Mouse (Mus musculus) urinary bladder, adult 18-20 months (tissue): ENCODE measurements around the gene Efna3.

Source experiments
- DNase-seq, 2 experiments: peaks; one replicate each; pipeline ENCODE4 v3.0.0; 2022; ENCODE audit warnings: low spot score in 2 of 2, mixed read lengths in 2 of 2

Gene Efna3

DNA sequence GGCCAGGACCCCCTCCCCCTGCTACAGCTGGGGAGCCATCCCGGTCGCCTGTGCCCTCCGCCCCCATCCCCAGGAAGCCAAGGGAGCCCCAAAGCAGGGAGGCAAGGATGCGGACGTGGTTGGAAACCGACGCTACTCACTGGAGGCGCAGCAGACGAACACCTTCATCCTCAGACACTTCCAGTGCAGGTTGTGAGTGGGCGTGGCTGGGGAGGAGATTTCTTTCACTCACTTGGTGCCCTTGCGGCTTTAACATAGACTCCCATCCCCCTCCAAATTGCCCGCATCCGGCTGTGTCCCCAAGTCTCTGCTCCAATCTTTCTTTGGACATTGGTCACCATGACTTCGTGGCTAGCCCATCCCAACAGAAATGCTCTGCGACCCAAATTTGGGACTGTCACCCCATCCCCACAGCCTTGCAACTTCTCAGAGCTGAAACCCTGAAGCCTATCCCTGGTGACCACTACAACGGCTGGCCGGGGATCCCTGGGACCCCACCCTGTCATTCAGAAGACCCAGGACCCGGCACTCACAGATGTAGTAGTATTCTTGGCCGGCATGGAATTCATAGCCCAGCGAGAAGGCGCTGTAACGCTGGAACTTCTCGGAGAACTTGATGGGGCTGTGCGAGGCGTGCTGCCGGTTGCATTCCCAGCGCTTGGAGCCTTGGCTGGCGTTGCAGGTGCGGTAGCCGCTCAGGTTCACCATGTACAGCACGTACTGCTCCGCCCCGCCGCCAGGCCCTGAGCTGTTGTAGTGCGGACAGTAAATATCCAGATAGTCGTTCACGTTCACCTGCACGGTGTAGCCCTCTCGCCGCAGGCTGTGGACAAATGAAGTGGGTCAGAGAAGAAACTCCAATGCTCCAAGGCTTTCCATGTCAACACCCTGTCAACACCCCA, 6.6 kb downstream of the Efna3 start:
- DNase-seq: no peak

DNA sequence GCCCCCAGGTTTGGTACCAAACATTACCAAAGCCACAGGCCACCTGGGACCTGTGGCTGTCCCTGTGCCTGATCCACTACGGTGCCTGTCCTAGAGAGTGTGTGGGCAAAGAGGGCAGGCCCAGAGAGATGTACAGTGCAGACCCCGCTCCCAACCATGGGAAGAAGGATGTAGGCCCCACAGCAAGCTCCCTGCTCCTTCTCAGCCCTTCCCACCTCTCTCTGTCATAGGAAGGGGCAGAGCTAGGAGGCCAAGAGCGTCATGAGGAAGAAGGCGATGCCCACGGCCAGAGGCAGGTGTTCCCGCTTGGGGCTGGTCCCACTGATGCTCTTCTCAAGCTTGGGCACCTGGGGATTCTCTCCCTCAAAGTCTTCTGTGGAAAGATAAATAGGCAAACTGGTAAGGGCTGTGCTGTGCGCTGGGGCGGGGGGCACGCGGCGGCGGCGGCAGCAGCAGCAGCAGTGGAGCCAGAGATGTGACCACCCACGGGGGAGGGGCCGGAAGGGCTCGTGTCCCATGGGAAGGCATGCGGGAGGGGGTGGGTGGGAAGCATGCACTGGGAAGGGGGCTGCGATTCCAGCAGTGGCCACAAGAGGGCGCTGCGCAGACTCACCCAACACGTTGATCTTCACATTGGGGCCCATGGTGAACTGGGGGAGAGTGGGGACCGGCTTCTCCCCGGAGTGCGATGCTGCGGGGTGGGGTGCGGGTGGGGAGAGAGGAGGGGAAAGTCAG, 7.4 kb downstream of the Efna3 start:
- DNase-seq: no peak

DNA sequence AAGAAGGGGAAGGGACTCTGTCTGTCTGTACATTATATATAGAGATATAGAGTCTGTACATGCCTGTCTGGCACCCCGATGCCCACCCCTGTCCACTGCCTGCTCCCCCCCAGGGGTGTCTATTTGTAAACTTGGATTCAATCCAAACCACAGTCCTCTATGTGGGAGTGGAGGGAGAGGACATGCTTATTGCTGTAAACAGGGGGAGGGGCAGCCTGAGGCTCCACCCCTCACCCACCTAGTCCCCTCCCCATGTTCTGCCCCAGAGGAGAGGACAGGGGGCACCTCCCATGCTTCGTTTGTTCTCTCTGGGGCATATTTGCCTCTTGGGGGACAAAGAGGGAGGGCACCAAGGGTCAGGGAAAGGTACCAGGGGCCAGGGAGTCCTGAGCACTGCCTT, 8.0 kb downstream of the Efna3 start:
- DNase-seq: no peak

DNA sequence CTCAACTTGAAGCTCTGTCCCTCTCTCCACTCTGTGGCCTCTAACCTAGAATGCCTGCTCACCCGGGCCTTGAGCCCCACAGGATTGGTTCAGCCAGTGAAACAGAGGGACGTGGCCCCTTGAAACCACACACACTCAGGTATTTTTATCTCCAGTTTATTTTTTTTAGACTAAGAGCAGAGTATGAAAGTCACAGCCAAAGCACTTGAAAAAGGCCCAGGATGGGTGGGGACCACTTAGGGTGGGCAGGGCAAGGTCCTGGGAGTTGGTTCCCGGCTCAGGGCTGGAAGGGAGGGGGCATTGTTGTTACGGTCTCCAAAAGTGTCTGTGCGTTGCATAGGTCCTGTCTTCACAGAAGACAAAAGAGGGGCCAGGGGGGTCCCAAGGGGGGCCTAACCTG, 8.4 kb downstream of the Efna3 start:
- DNase-seq: no peak

DNA sequence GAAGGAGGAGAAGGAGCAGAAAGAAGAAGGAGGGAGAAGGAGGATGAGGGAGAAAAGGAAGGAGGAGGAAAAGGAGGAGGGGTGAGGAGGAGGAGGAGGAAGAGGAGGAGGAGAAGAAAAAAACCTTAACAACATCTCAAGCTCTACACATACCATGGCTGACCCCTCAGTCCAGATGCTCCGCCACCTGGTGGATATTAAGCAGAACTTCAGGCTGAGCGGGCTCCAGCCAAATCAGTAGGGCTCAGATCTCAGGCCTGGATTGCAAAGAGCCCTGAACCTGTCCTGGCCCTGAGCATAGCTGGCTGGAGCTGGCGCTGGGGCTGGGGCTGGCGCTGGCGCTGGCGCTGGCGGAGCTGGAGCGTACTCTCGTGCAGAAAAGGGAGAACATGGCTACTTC, 14.7 kb downstream of the Efna3 start:
- DNase-seq: no peak

DNA sequence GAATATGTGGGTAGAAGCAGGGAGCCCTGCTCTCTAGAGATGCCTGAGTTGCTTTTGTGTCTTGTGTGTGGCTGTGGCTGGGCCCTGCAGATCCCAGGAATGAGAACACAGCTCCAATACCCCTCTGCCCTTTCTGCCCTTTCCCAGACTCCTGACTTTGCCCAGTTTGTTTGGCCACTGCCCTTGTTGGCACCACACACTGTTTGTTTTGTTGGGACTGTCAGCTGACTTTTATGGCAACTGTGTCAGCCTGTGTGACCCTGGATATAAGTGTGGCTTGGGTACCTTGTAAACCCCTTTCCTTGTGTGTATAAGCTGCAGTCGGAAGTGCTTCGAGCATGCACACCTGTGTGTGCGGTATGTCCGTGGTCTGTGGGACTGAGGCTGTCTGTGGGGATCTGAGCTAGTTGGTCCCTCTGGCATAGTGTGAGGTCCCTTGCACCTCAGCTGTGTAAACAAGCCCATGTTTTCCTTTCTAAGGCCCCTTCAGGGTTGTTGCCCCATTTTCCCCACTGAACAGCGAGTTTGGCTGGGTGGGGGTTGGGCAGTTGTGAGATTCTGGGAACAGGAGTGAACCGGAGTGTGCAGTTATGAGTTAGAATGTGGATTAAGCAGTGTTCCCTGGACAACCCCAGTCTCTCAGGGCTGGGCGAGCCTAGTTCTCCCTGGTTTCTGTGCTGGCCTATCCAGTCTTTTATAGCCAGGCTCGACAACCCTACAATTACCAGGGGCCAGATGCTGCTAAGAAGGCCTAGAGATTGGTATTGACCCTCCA, 17.0 kb downstream of the Efna3 start:
- no peak for DNase-seq

DNA sequence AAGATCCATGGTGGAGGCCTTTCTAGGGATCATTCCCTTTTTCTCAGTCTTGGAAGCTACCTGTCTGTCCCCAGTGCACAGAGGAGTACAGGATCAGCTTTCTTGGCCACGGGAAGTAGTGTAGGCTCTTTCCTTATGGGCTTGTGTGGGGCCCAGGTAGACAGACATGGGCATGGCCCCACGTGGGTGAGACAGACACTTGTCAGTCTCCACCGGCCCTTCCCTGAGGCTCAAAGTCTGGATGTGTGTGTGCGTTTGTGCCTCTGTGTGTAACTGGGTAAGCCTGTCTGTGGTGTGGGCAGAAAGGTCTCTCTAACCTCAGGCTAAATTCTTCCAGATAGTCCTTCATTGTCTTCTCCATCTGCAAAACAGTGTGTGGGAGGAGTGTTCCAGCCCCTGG, 17.7 kb downstream of the Efna3 start:
- DNase-seq: no peak

DNA sequence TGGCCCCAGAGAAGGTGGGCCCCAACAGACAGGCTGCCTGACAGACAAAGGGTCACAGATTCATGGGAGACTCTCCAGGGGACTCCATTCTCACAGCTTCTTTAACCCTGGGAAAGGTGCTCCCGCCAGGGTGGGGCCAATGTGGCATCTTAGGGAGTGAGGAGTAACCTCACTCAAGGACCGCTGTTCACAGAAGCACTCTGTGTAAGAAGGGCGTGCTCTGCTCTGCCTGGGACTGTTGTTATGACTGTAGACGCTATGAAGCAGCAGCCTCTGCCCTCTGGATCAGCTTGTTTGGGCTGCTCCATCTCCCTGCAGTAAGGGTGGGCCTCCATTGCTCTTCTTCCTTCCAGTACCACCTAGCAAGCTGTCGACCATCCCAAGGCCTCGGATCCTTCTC, 18.3 kb downstream of the Efna3 start:
- no peak for DNase-seq

DNA sequence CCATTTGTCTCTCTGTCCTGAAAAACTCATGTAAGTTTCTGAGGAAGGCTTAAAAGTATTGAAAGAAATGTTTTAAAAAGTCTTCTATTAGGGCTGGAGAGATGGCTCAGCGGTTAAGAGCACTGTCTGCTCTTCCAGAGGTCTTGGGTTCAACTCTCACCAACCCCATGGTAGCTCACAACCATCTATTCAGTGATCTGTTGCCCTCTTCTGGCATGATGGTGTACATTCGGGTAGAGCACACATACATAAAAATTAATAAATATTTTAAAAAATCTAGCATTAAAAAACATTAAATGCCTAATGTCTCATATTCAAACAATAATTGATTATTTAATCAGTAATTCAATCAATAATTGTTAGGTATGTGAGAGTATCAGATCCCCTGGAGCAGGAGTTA, 22.3 kb downstream of the Efna3 start:
- DNase-seq: no peak

DNA sequence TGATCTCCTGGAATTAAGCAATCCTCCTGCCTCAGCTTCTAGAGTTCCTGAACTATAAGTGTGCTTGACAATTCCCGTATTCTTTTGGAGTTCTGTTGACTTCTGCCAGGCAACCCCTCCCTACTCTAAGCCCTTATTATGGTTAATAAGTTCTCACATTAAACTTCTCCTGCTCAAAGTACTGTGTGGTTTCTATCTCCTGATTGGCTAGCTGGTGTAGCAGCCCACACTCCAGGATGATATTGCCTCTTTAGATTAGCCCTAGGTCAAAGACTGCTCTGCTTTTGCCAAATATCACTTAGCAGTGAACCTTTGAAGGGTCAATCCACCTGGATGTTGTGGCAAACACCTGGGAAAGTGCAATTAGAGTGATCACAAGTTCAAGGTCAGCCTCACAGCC, 22.7 kb downstream of the Efna3 start:
- no peak for DNase-seq

DNA sequence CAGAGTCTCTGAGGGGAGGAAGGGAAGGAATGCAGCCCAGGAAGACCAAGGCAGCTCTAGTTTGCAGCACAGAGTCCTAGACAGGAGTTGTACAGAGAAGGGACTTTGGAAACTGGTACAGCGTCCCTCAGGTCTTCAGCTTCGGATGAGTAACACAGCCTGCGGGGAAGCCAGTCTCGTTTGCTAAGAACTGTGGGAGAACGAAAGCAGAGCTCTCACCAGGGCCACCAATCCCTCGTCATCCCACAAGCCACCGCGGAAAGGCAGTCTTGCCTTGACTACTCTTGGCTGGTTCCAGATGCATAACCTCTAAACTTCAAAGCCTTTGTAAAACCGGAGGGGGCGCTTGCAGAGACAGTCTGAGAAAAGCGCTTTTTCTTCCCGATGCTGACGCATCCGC, 23.3 kb downstream of the Efna3 start:
- no peak for DNase-seq

DNA sequence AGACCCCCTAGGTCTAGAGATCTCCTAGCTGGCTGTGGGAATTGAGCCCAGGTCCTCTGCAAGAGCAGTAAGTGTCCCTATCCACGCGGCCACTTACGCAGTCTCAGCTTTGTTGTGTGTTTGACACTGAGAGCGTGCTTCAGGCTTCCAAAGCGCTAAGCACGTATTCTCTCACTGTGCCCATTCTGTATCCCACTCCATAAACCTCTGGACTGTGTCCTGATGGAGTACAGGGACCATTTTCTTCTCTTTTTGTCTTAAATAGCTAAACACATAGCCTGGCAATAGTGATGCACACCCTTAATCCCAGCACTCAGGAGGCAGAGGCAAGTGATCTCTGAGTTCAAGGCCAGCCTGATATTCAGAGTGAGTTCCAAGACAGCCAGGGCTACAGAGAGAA, 23.9 kb downstream of the Efna3 start:
- DNase-seq: no peak

DNA sequence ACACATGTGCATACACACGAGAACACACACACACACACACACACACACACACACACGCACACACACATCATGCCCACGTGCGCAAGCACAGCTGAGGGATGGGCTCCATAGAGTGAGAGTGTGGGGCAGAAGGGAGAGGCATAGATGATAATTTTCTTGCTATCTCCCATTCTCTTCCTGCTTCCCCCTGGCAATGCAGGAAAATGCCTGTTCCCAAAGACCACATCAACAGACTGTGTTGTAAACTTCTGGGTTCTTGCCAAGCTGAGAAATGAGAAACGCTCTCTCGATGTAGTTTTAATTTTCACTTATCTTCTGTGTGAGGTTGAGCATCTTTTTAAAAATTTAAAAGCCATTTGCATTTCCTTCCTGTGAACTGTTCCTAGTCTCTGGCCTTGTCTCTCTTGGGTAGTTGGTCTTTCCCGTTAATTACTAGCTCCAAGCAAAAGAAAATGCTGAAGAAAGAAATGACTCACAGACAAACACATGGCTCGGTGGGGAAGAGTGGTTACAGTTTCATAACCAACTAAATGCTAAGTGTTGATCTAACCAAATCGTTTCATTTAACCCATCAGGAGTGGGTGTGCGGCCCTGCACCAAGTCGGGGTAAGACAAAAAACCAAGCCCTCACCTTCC, 25.9 kb downstream of the Efna3 start:
- DNase-seq: no peak

DNA sequence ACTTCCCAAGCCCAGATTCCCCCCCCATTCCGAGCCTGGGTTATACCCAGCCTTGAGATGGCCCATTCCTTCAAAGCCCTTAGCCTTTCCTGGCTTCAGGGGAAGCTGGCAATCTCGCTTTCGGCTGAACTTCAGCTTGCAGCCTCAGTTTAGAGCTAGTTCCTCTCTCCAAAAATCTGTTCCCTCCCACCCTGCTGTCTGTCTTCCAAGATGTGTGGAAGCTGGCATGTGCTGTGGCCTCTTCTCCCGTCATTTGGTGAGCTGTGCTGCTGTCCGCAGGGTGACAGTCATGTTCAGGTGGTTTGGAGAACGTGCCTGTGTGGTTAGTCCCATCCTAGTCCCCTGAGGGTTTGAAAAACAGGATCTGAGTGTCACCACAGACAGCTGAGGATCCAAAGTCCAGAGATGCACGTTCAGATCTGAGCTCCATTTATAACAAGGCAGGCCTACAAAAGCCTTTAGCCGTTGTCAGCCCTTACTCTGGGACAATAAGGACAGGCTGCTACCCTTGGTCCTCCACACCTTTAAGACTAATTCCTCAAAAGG, 27.0 kb downstream of the Efna3 start:
- no peak for DNase-seq

DNA sequence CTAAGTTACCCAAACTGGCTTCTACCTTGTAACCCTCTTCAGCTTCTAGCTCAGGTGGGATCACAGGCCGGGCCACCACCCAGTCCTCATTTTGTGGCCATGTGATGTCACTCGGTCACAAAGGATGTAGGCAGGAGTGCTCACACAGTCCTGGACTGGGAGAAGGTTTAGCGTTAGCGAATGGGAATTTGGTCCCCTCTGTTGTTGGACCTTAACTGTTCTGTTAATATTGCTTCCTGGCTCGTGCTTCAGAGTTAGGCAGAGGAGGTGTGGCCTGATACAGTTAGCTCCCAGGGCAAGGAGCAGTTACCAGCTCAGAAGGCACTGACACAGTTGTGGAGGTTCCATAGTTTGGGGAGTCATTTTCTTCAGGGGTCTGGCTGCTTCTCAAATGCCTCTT, 28.6 kb downstream of the Efna3 start:
- no peak for DNase-seq

DNA sequence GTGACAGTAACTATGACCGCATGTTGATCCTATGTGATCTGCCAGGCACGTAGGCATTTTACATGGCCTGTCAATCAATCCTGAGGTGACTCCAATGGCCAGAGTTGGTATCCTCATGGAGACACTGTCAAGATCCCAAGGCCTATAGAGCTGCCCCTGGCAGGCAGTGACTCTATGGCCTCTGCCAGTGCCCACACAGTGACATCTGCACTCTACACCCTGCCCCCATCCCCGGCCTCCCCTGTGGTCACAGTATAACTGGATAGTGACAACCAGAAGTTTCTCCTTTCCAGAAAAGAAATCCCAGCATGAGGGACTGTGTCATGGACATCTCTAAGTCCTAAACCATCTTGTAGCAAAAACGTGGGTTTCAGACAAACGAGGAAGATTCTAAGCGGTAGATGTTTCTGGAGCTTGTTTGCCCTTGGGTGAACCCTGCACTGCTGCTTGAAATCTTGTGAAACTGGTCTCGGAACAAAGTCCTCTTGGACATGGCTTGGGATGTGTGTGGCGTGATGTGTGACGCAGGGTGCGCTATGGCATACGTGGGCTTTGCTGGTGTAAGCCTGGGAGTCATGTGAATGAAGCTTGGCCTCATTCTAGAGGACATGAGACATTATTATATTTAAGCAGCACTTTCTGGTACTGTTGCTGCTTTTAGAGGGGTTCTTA, 29.4 kb downstream of the Efna3 start:
- no peak for DNase-seq

DNA sequence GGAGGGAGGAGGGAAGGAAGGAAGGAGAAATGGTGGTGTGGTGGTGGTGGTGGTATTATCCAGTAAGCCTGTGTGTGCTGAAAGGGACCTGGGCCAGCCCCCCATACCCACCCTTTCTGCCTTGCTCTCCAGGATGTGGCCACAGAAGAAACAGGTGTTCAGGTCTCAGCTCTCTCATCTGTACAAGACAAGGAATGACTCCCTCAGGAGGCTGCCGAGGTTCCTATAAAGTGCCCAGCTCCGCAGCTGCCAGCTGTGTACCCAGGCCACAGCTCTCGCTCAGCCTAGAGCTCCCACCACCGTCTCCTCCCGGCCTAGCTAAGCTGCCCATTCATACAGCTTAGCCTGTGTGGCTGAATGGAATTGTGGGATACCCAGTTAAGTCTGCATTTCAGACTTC, 30.5 kb downstream of the Efna3 start:
- DNase-seq: no peak

DNA sequence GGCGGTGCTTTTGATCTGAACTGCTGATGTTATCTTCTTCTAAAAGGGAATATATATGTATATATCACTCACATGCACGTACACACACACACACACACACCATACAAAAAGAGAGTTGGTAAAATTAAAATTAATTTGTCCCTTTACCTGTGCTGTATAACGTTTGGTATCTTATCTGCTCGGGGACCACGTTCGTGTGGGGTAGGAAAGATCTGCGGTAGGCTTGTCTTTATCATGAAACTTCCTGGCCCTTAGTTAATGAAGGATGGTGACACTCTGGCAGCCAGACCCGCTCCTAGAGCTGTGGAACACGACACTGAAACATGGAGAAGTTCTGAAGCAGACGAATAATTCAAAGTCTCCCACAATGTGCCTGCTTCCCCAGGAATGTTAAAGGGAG, 30.9 kb downstream of the Efna3 start:
- DNase-seq: no peak

DNA sequence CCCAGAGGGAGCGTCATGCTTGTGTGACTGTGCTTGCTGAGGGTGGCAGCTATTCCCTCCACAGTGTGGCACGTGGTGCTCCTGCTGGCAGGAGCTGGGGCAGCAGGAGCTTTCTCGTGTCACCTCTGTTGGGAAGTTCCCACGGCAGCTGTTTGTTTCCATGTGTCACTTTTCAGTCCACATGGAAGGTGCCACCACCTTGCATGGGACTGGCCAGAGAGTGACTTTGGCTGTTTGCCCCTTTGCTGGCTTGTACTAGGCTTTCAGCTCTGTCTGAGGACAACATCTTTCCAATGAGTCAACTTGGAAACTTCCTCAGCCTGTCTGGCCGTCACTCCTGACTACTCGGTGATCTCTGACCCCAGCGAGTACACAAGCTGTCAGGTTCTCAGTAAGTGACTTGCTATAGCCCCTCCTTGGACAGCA, 34.2 kb downstream of the Efna3 start:
- no peak for DNase-seq

DNA sequence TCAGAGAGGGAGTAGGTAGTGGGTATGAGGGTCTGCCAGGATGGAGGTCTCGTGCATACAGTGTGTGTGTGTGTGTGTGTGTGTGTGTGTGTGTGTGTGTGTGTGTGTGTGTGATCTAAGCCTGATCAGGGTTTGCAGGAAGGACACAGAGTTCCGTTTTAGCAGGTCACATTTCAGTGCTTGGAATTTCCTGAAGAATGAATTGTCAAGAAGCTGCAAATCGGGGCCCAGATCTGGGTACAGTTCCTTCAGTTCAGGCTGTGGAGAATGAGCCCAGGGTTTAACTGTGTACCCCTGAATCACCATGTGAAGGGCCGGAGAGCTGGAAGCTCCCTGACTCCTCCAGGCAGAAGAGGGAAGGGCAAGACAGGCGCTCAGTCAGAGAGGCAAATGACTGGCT, 35.5 kb downstream of the Efna3 start:
- no peak for DNase-seq

DNA sequence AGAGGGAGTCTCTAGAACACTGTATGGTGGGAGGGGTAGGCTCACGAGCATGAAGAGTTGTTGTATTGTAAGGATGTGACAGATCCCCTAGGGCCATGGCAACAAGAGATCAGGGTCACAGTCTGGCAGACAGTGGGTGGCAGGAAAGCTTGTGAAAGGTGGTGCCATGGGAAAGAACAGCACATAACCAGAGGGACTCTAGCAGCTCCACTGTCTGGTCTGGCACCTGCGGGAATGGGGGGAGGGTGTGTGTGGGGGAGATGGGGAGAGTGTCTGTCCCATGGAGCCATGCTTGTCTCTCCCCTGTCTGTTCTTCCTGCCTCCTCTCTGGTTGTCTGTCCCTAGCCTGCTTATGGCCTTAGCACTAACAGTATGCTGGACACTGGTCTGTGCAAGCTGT, 37.2 kb downstream of the Efna3 start:
- no peak for DNase-seq
